Mouse (Mus musculus): ENCODE measurements around the gene Gm17545. TPM values are rescaled to one million over a fixed set of nuclear protein-coding genes. Genes with fewer than 3 reads are reported as not detected.

The Gm17545 gene
- polyA plus RNA-seq, 1 experiment from 2014 or later, result not detected

DNA sequence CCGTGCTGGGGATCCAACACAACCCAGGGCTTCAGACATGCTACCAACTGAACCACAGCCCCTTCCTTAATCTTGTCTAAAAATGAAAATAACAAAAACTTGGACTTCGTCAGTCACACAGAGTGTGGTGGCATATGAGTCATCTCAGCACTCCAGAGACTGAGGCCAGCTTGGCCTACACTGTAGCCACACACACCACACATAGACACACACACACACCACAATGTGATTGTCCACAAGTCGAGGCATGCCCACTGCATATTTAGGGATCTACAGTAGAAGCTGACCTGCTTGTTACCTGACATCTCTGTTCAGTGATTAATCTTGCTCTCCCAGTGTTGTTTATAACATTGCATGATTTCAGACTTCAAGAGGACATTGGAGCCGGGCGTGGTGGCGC is 4.9 kb upstream of the Gm17545 start:
- WGBS, result 94% methylated on average over 6 of the region's 6 CpGs
- ATAC-seq (ENCODE audit: low FRiP score), result no peak
- H3K4me2 ChIP-seq, result no peak overlapping the region

GRCm38 (mm10) chr9:22452697-22453096 is 1.4 kb upstream of the Gm17545 start:
- 94% methylated on average over 10 of the region's 10 CpGs for WGBS
- Histone ChIP-seq H3K9me3 (no peaks in the 10 kb centered on the region), H3K27me3 (no peaks in the 10 kb centered on the region), H3K9ac (no peak overlapping the region), H3K4me3 (replicated peaks) (no peak overlapping the region), H3K4me2 (no peak overlapping the region), H3K27ac (no peak overlapping the region), H3K36me3 (replicated peaks) (peaks cover 97% of the 10 kb centered on the region), H3K4me1 (no peaks in the 10 kb centered on the region)
- no peak for ATAC-seq (ENCODE audit: low FRiP score)

More for the DNA sequence above, 4.9 kb upstream of the Gm17545 start:
- H3K27me3 ChIP-seq, result no peaks in the 10 kb centered on the region
- H3K27ac ChIP-seq, result no peak overlapping the region
- no peaks in the 10 kb centered on the region for H3K9me3 ChIP-seq
- H3K36me3 ChIP-seq (replicated peaks), result peaks cover 74% of the 10 kb centered on the region
- no peak overlapping the region for H3K4me3 ChIP-seq (replicated peaks)
- no peak overlapping the region for H3K9ac ChIP-seq
- H3K4me1 ChIP-seq, result no peaks in the 10 kb centered on the region

DNA sequence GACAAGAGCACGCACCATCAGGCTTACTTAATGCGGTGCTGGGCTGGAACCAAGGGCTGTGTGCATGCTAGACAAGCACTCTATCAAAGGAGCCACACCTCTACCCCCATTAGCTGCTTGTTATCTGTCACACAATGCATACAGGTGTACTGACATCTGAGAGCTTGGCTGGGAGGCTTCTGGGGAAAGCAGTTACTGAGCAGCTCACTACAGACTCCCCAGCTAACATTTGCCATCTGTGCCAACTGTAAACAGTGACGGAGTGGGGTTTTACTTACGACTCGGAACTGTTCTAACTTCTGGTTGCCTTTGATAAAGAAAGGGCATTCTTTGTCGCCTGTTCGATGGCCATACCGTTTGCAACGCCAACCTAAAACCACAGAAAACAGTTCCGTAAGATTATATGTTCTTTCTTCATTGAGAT is 577 bp upstream of the Gm17545 start:
- no peak overlapping the region for H3K4me3 ChIP-seq (replicated peaks)
- no peaks in the 10 kb centered on the region for H3K4me1 ChIP-seq
- H3K9ac ChIP-seq, result no peak overlapping the region
- peaks cover 91% of the 10 kb centered on the region for H3K36me3 ChIP-seq (replicated peaks)
- H3K27ac ChIP-seq, result no peak overlapping the region
- H3K4me2 ChIP-seq, result no peak overlapping the region
- H3K9me3 ChIP-seq, result no peaks in the 10 kb centered on the region
- 95% methylated on average over 10 of the region's 10 CpGs for WGBS
- no peak for ATAC-seq (ENCODE audit: low FRiP score)
- no peaks in the 10 kb centered on the region for H3K27me3 ChIP-seq

DNA sequence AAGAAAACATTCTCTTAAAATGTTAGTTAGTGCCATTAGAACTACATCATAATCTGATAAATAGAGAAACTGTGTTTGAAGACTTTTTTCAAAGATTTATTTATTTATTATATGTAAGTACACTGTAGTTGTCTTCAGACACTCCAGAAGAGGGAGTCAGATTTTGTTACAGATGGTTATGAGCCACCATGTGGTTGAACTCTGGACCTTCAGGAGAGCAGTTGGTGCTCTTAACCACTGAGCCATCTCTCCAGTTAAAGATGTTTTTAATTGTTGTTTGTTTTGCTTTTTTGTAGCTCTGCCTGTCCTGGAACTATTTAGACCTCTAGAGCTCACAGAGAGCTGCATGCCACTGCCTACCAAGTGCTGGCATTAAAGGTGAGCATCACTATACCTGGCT is 951 bp downstream of the Gm17545 start:
- ATAC-seq (ENCODE audit: low FRiP score), result no peak
- Histone ChIP-seq H3K36me3 (replicated peaks) (peaks cover 77% of the 10 kb centered on the region), H3K27ac (no peak overlapping the region), H3K4me2 (no peak overlapping the region), H3K4me1 (no peaks in the 10 kb centered on the region), H3K9me3 (no peaks in the 10 kb centered on the region), H3K4me3 (replicated peaks) (no peak overlapping the region), H3K9ac (no peak overlapping the region), H3K27me3 (no peaks in the 10 kb centered on the region)

DNA sequence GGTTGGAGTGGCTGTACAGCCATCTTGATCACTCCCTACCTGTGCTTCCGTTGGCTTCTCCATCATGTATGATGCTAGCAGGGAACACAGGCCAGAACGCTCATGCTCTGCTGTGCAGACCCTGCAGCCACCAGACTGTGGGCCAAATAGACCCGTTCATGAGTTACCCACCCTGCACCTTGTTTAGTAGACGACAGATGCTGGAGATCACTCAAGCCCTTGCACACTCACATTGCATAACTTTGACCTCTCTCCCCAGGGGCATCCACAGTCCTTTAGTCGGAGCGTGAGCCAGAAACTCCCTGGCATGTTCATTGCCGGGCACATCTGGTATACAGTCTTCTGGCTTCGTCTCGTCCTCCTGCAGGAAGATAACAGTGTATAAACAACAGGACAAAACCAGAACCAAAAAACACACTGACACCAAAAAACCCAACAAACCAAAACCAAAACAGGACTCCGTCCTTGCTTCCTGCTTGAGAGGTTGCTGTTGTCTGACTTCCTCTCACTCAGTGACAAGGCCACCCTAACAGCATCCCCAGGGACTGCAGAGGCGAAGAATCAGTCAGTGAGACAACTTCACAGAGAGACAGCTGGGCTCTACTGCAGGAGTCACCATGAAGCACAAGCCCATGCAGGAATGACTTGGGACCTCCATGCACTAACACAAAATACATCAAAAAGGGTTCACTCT is 3.2 kb downstream of the Gm17545 start:
- Histone ChIP-seq H3K36me3 (replicated peaks) (peaks cover 66% of the 10 kb centered on the region), H3K27me3 (no peaks in the 10 kb centered on the region), H3K9ac (no peak overlapping the region), H3K4me2 (no peak overlapping the region), H3K4me1 (no peaks in the 10 kb centered on the region), H3K9me3 (no peaks in the 10 kb centered on the region), H3K27ac (no peak overlapping the region), H3K4me3 (replicated peaks) (no peak overlapping the region)
- 92% methylated on average over 11 of the region's 11 CpGs for WGBS
- ATAC-seq (ENCODE audit: low FRiP score), result no peak

DNA sequence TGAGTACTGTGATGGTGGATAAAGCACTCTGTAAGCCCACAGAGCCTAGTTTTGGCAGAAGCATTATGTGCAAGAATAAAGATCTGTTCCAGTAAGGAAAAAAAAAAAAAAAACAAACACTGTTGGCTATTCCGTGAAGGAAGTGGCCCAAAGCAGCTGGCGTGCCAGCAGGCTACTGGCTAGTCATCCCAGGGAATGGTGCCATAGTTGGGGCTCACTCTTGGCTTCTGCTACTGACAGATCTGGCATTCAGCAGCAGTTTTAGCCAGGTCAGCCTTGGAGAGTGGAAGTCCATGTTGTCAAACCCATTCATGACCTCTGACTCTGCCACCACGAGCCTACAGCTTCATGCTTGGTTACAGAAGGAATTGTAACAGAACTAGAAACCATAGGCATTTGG is 7.9 kb downstream of the Gm17545 start:
- Histone ChIP-seq H3K27ac (no peak overlapping the region), H3K4me3 (replicated peaks) (no peak overlapping the region), H3K27me3 (no peaks in the 10 kb centered on the region), H3K4me2 (no peak overlapping the region), H3K36me3 (replicated peaks) (peaks cover 30% of the 10 kb centered on the region), H3K4me1 (no peaks in the 10 kb centered on the region), H3K9me3 (no peaks in the 10 kb centered on the region), H3K9ac (no peak overlapping the region)
- 92% methylated on average over 3 of the region's 3 CpGs for WGBS
- ATAC-seq (ENCODE audit: low FRiP score), result no peak

- 97% methylated on average over 5 of the region's 5 CpGs for WGBS
- H3K4me1 ChIP-seq, result peaks cover 6% of the 10 kb centered on the region
- H3K27ac ChIP-seq, result no peak overlapping the region
- no peak overlapping the region for H3K9ac ChIP-seq
- no peaks in the 10 kb centered on the region for H3K27me3 ChIP-seq
- no peak overlapping the region for H3K4me2 ChIP-seq
- H3K9me3 ChIP-seq, result no peaks in the 10 kb centered on the region
- H3K36me3 ChIP-seq (replicated peaks), result peaks cover 18% of the 10 kb centered on the region
- ATAC-seq (ENCODE audit: low FRiP score), result no peak
- H3K4me3 ChIP-seq (replicated peaks), result no peak overlapping the region
Measured at GRCm38 (mm10) chr9:22466212-22466611, 12.1 kb downstream of the Gm17545 start.

- Histone ChIP-seq H3K27me3 (no peaks in the 10 kb centered on the region), H3K4me3 (replicated peaks) (peak overlapping the region; percentile 85), H3K9ac (peak overlapping the region; percentile 84), H3K36me3 (replicated peaks) (peaks cover 10% of the 10 kb centered on the region), H3K4me1 (peaks cover 6% of the 10 kb centered on the region), H3K27ac (peak overlapping the region; percentile 88), H3K9me3 (no peaks in the 10 kb centered on the region), H3K4me2 (peak overlapping the region; percentile 80)
- peak; percentile 84 for ATAC-seq (ENCODE audit: low FRiP score)
- 1% methylated on average over 61 of the region's 73 CpGs for WGBS
Measured at GRCm38 (mm10) chr9:22467371-22468169, 13.5 kb downstream of the Gm17545 start.

DNA sequence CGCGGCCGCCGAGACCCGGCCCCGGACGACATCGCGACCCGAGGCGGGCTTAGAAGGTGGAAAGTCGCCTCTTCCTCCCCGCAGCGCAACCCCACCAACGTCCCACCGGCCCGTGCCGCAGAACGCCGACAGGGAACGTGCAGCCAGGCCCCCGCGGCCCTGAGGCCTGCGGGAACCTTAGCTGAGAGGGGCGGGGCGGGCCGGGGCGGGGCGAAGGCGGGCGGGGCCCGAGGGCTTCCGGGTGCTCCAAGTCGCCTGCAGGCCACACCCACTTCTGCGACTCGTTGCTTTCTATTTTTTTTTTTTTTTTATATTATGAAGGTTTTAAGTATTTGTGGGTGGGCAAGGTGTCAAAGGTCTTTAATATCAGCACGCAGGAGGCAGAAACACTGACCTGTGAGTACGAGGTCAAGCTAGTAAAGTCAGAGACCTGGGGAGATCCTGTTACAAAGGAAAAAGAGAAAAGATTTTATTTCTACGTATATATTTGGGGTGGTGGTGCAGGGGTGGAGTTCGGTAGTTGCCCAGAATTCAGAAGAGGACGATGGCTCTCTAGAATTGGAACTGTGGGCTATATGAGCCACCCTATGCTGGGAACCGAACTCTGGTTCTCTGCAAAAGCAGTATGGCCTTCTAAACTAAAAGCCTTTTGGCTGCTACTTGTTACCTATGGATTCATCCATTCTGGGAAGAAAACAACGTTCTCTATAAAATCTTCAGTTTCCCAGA is 14.2 kb downstream of the Gm17545 start:
- H3K4me1 ChIP-seq, result peaks cover 6% of the 10 kb centered on the region
- peak overlapping the region; percentile 88 for H3K27ac ChIP-seq
- H3K4me2 ChIP-seq, result peak overlapping the region; percentile 80
- no peaks in the 10 kb centered on the region for H3K27me3 ChIP-seq
- 4% methylated on average over 42 of the region's 43 CpGs for WGBS
- peak; percentile 93 for ATAC-seq (ENCODE audit: low FRiP score)
- no peaks in the 10 kb centered on the region for H3K9me3 ChIP-seq
- H3K4me3 ChIP-seq (replicated peaks), result peak overlapping the region; percentile 85
- peak overlapping the region; percentile 84 for H3K9ac ChIP-seq
- peaks cover 10% of the 10 kb centered on the region for H3K36me3 ChIP-seq (replicated peaks)

DNA sequence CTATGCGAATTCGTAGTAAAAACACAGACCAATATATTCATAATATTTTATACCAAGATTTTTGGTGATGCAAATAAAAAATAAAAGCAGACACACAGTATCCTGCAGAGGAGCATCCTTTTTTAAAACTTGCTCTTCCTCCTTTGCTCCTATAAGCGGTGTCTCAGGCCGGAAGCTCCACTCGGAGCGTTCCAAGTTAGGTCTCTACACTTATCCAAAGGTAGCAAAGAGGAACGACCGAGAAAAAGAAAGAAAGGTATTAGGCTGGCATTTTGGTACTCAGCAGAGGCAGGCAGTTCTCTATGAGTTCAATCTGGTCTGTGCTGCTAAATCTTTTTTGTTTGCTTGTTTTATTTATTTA is 14.8 kb downstream of the Gm17545 start:
- Histone ChIP-seq H3K27me3 (no peaks in the 10 kb centered on the region), H3K4me3 (replicated peaks) (no peak overlapping the region), H3K36me3 (replicated peaks) (peaks cover 10% of the 10 kb centered on the region), H3K27ac (no peak overlapping the region), H3K9ac (no peak overlapping the region), H3K4me2 (no peak overlapping the region), H3K9me3 (no peaks in the 10 kb centered on the region), H3K4me1 (peaks cover 6% of the 10 kb centered on the region)
- no peak for ATAC-seq (ENCODE audit: low FRiP score)
- WGBS, result 81% methylated on average over 8 of the region's 8 CpGs

DNA sequence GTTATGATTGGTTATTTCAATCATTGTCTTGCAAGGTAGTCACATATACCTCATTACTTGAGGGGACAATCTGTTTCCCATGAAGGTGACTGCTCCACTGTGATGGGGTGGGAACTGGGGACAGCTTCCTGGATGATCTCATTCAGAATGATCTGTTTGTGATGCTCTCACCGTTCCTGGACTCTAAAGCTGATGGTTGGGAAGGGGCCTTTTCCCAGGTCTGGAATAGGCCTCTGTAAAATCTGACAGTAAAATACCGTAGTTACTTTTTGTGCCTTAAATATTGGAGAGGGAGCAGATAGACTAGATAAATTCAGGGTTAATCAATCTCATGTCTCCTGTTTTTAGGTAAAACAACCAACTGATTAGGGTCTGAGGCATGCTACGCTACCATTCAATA is 15.6 kb downstream of the Gm17545 start, which contains the start of gene Rp9:
Gene Rp9 (minus strand): TSS at position 101 of the 400 bp plus-strand sequence.
- H3K27me3 ChIP-seq, result no peaks in the 10 kb centered on the region
- H3K9me3 ChIP-seq, result no peaks in the 10 kb centered on the region
- no peak for ATAC-seq (ENCODE audit: low FRiP score)
- H3K4me3 ChIP-seq (replicated peaks), result peak within 1 kb of the TSS; percentile 85
- H3K9ac ChIP-seq, result peak within 1 kb of the TSS; percentile 84
- peaks cover 6% of the 10 kb centered on the region for H3K4me1 ChIP-seq
- peak within 1 kb of the TSS; percentile 80 for H3K4me2 ChIP-seq
- peaks cover 8% of the 10 kb centered on the region for H3K36me3 ChIP-seq (replicated peaks)
- 0 out of 2 replicates have a peak within 1 kb of the TSS, but pooled peaks have one; percentile 88 for H3K27ac ChIP-seq
- WGBS, result 90% methylated on average over 3 of the region's 3 CpGs

DNA sequence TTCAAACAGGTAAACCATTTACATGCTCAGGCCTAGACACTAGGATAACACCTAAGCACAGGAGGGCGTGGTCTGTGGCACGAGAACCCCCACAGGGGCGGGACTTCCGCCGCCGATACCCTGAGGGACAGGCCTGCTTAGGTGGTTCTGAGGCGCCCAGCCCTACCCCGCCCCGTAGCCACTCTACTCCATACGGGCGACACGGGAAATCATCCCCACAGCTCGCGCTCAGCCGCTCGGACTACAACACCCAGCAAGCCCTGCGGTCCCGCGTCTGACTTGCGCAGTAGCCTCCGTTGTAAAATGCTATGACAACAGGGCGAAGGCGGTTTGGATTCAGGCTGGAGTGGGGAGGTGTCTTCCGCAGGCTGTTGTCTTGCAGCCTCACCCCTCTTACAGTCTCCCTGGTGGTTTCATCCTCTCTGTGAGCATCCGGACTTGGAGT is 21.4 kb downstream of the Gm17545 start, which contains the start of gene Bbs9:
Gene Bbs9 (plus strand): TSS at position 292 of the 445 bp plus-strand sequence.
- peak within 1 kb of the TSS; percentile 63 for H3K27ac ChIP-seq
- H3K9ac ChIP-seq, result peak within 1 kb of the TSS; percentile 66
- 0 out of 2 replicates have a peak, but pooled peaks cover 4% of the 10 kb centered on the region for H3K4me1 ChIP-seq
- H3K4me3 ChIP-seq (replicated peaks), result peak within 1 kb of the TSS; percentile 63
- H3K27me3 ChIP-seq, result no peaks in the 10 kb centered on the region
- no peaks in the 10 kb centered on the region for H3K9me3 ChIP-seq
- WGBS, result under 1% methylated on average over 25 of the region's 25 CpGs
- H3K36me3 ChIP-seq (replicated peaks), result no peaks in the 10 kb centered on the region
- peak within 1 kb of the TSS; percentile 81 for H3K4me2 ChIP-seq
- peak; percentile 99 for ATAC-seq (ENCODE audit: low FRiP score)

Measured in forebrain, embryonic 12.5 days (tissue).